Mouse (Mus musculus): ENCODE data around the gene Bcas2.
"Not testable (repeated sequence)": the region's sequence is repeated elsewhere in the genome, so short reads cannot be mapped to it uniquely, and the experiment has no call there.

Bcas2 gene

GRCm38 (mm10) chr3:103159232-103159900, 12.1 kb upstream of the Bcas2 start:
- no peak for DNase-seq (ENCODE audit: low spot score)

- DNase-seq (ENCODE audit: low spot score) = peak; percentile 74
Observed at GRCm38 (mm10) chr3:103169771-103170170, 1.7 kb upstream of the Bcas2 start.

GRCm38 (mm10) chr3:103172615-103173014, 1.2 kb downstream of the Bcas2 start:
- peak; percentile 25 for DNase-seq (ENCODE audit: low spot score)

GRCm38 (mm10) chr3:103176740-103177139, 5.3 kb downstream of the Bcas2 start:
- no peak for DNase-seq (ENCODE audit: low spot score)

GRCm38 (mm10) chr3:103179527-103179926, 8.1 kb downstream of the Bcas2 start:
- DNase-seq (ENCODE audit: low spot score) = no peak

GRCm38 (mm10) chr3:103181171-103181570, 9.7 kb downstream of the Bcas2 start:
- no peak for DNase-seq (ENCODE audit: low spot score)

- no peak for DNase-seq (ENCODE audit: low spot score)
Observed at GRCm38 (mm10) chr3:103182821-103183220, 11.4 kb downstream of the Bcas2 start.

GRCm38 (mm10) chr3:103184467-103184866, 13.0 kb downstream of the Bcas2 start:
- not testable (repeated sequence) for DNase-seq (ENCODE audit: low spot score)

- no peak for DNase-seq (ENCODE audit: low spot score)
Observed at GRCm38 (mm10) chr3:103188451-103188850, 17.0 kb downstream of the Bcas2 start.

- DNase-seq (ENCODE audit: low spot score) = no peak
Observed at GRCm38 (mm10) chr3:103188856-103189255, 17.4 kb downstream of the Bcas2 start.

GRCm38 (mm10) chr3:103192161-103192560, 20.7 kb downstream of the Bcas2 start:
- DNase-seq (ENCODE audit: low spot score) = no peak

- DNase-seq (ENCODE audit: low spot score) = no peak
Observed at GRCm38 (mm10) chr3:103193186-103193585, 21.7 kb downstream of the Bcas2 start.

GRCm38 (mm10) chr3:103196320-103196823, 24.9 kb downstream of the Bcas2 start:
- no peak for DNase-seq (ENCODE audit: low spot score)

- DNase-seq (ENCODE audit: low spot score) = no peak
Observed at GRCm38 (mm10) chr3:103199386-103199785, 27.9 kb downstream of the Bcas2 start.

GRCm38 (mm10) chr3:103201105-103201504, 29.6 kb downstream of the Bcas2 start:
- not testable (repeated sequence) for DNase-seq (ENCODE audit: low spot score)

- DNase-seq (ENCODE audit: low spot score) = no peak
Observed at GRCm38 (mm10) chr3:103203554-103203953, 32.1 kb downstream of the Bcas2 start.

GRCm38 (mm10) chr3:103204445-103204844, 33.0 kb downstream of the Bcas2 start:
- DNase-seq (ENCODE audit: low spot score) = no peak

- no peak for DNase-seq (ENCODE audit: low spot score)
Observed at GRCm38 (mm10) chr3:103206393-103206792, 34.9 kb downstream of the Bcas2 start.

- no peak for DNase-seq (ENCODE audit: low spot score)
Observed at GRCm38 (mm10) chr3:103207749-103208148, 36.3 kb downstream of the Bcas2 start.

- no peak for DNase-seq (ENCODE audit: low spot score)
Observed at GRCm38 (mm10) chr3:103208237-103208636, 36.8 kb downstream of the Bcas2 start.

- no peak for DNase-seq (ENCODE audit: low spot score)
Observed at GRCm38 (mm10) chr3:103211101-103211500, 39.6 kb downstream of the Bcas2 start.

- DNase-seq (ENCODE audit: low spot score) = no peak
Observed at GRCm38 (mm10) chr3:103212142-103212541, 40.7 kb downstream of the Bcas2 start.

GRCm38 (mm10) chr3:103213537-103213936, 42.1 kb downstream of the Bcas2 start:
- DNase-seq (ENCODE audit: low spot score) = no peak
